Comparison of ENCODE assay signal across 30 mouse cellular contexts in genomic region chr2:146525483-146525882, GRCm38 (mm10).
"Had no signal": no experiment of that assay in that cellular context is flagged by ENCODE, and none has a peak within 500 bp of the region (broad histone marks: within the 10 kb centered on the region; RNA-seq: fewer than 3 reads in every experiment).

No protein-coding gene starts in this region.

- H3K4me2 ChIP-seq: limb, embryonic 12.5 days; limb, embryonic 13.5 days; limb, embryonic 15.5 days; liver, embryonic 11.5 days; liver, embryonic 12.5 days; liver, embryonic 13.5 days; liver, embryonic 15.5 days; lung, embryonic 14.5 days; lung, embryonic 15.5 days; midbrain, embryonic 11.5 days; midbrain, embryonic 12.5 days; midbrain, embryonic 13.5 days; midbrain, embryonic 15.5 days; neural tube, embryonic 12.5 days had no signal

- H3K4me1 ChIP-seq: limb, embryonic 10.5 days; limb, embryonic 12.5 days; limb, embryonic 13.5 days; limb, embryonic 15.5 days; liver, embryonic 12.5 days; liver, embryonic 13.5 days; liver, embryonic 15.5 days; lung, embryonic 15.5 days; midbrain, embryonic 12.5 days; midbrain, embryonic 13.5 days; midbrain, embryonic 15.5 days; neural tube, embryonic 12.5 days had no signal

- ATAC-seq: lung, postnatal 0 days; midbrain, embryonic 13.5 days; midbrain, embryonic 15.5 days; midbrain, embryonic 16.5 days had no signal

- H3K36me3 ChIP-seq: limb, embryonic 10.5 days; limb, embryonic 12.5 days; limb, embryonic 13.5 days; limb, embryonic 15.5 days; liver, embryonic 12.5 days; liver, embryonic 13.5 days; liver, embryonic 15.5 days; lung, embryonic 15.5 days; midbrain, embryonic 10.5 days; midbrain, embryonic 12.5 days; midbrain, embryonic 13.5 days; midbrain, embryonic 15.5 days; neural tube, embryonic 12.5 days had no signal

- DNase-seq: left cerebral cortex, postnatal 4 days; liver, embryonic 13.5 days; lung, adult 18-20 months; lung, adult 2 months; lung, embryonic 14.5 days; lung, postnatal 10 days; lung, postnatal 14 days; lung, postnatal 4 days; midbrain, embryonic 14.5 days had no signal

- H3K27ac ChIP-seq: limb, embryonic 10.5 days; limb, embryonic 12.5 days; limb, embryonic 13.5 days; limb, embryonic 15.5 days; liver, embryonic 12.5 days; liver, embryonic 13.5 days; liver, embryonic 14.5 days; liver, embryonic 15.5 days; lung, embryonic 15.5 days; macrophage; midbrain, embryonic 10.5 days; midbrain, embryonic 12.5 days; midbrain, embryonic 13.5 days; midbrain, embryonic 15.5 days; neural tube, embryonic 12.5 days had no signal

- H3K4me3 ChIP-seq: limb, embryonic 10.5 days; limb, embryonic 12.5 days; limb, embryonic 13.5 days; limb, embryonic 15.5 days; liver, embryonic 12.5 days; liver, embryonic 13.5 days; liver, embryonic 15.5 days; lung, embryonic 15.5 days; megakaryocyte, embryonic 14.5 days; midbrain, embryonic 10.5 days; midbrain, embryonic 12.5 days; midbrain, embryonic 13.5 days; midbrain, embryonic 15.5 days; myocyte; neural tube, embryonic 12.5 days had no signal

- H3K27me3 ChIP-seq: limb, embryonic 12.5 days; limb, embryonic 13.5 days; limb, embryonic 15.5 days; liver, embryonic 12.5 days; liver, embryonic 13.5 days; liver, embryonic 15.5 days; lung, embryonic 15.5 days; midbrain, embryonic 12.5 days; midbrain, embryonic 13.5 days; midbrain, embryonic 15.5 days; neural tube, embryonic 12.5 days had no signal

- H3K9me3 ChIP-seq: limb, embryonic 10.5 days; limb, embryonic 12.5 days; limb, embryonic 13.5 days; limb, embryonic 15.5 days; liver, embryonic 12.5 days; liver, embryonic 13.5 days; liver, embryonic 15.5 days; lung, embryonic 15.5 days; megakaryocyte, embryonic 14.5 days; midbrain, embryonic 10.5 days; midbrain, embryonic 12.5 days; midbrain, embryonic 13.5 days; midbrain, embryonic 15.5 days; neural tube, embryonic 12.5 days had no signal

- H3K9ac ChIP-seq: limb, embryonic 12.5 days; limb, embryonic 13.5 days; limb, embryonic 15.5 days; liver, embryonic 12.5 days; liver, embryonic 13.5 days; liver, embryonic 14.5 days; liver, embryonic 15.5 days; liver, postnatal 0 days; lung, embryonic 14.5 days; lung, embryonic 15.5 days; midbrain, embryonic 12.5 days; midbrain, embryonic 13.5 days; midbrain, embryonic 15.5 days; neural tube, embryonic 12.5 days had no signal
